Mouse (Mus musculus) adrenal gland, postnatal 36 days (tissue): ENCODE results near the gene Slc25a1. TPM values are rescaled to one million over a fixed set of nuclear protein-coding genes. Genes with fewer than 3 reads are reported as not detected.
A peak's percentile ranks its signal among the peaks of the same experiment; 100 is the strongest.
"Not testable (repeated sequence)": the region's sequence is repeated elsewhere in the genome, so short reads cannot be mapped to it uniquely, and the experiment has no call there.

Source experiments
- DNase-seq, 2 experiments: peaks; one replicate each; pipeline ENCODE4 v3.0.0; 2021; ENCODE audit warnings: mixed read lengths in 1 of 2
- long read RNA-seq, 2 experiments: library from polyadenylated mRNA; stranded (forward); transcript quantifications; one replicate each; pipeline ENCODE4 v2.0.0; 2021; ENCODE audit warnings: borderline sequencing depth in 2 of 2
- total RNA-seq, 2 experiments: library from RNA; stranded (reverse); gene quantifications; 2 replicates each; pipeline ENCODE4 v1.2.3; 2021

The Slc25a1 gene
- 100 to 1,000 TPM; 365 to 608 TPM for total RNA-seq
- long read RNA-seq, experiment 1, transcript Slc25a1-201 (9 exons, 1,666 nt), result major isoform, 329 of 397 reads
- long read RNA-seq, experiment 1, partial matches to known transcripts, result 23 of 397 reads
- long read RNA-seq, experiment 1, other reads (novel, unspliced or antisense), result 44 of 397 reads
- long read RNA-seq, experiment 2, transcript Slc25a1-201 (9 exons, 1,666 nt), result major isoform, 373 of 424 reads
- long read RNA-seq, experiment 2, partial matches to known transcripts, result 20 of 424 reads
- long read RNA-seq, experiment 2, other reads (novel, unspliced or antisense), result 30 of 424 reads

- DNase-seq, result peak; percentile 90 to 92
Measured at GRCm38 (mm10) chr16:17928087-17928580, at the start of gene Slc25a1. TSS of gene Slc25a1 (minus strand) at chr16:17928219.

- no peak for DNase-seq
Measured at GRCm38 (mm10) chr16:17971853-17972252, 43.8 kb upstream of the Slc25a1 start.

- DNase-seq, result no peak
Measured at GRCm38 (mm10) chr16:17962091-17962490, 34.1 kb upstream of the Slc25a1 start.

GRCm38 (mm10) chr16:17956052-17956638, 28.1 kb upstream of the Slc25a1 start:
- DNase-seq, result not testable (repeated sequence)

- DNase-seq, result no peak
Measured at GRCm38 (mm10) chr16:17951618-17952017, 23.6 kb upstream of the Slc25a1 start.

GRCm38 (mm10) chr16:17950068-17950467, 22.0 kb upstream of the Slc25a1 start:
- no peak for DNase-seq

- no peak for DNase-seq
Measured at GRCm38 (mm10) chr16:17949421-17949877, 21.4 kb upstream of the Slc25a1 start.

GRCm38 (mm10) chr16:17945081-17945831, 17.2 kb upstream of the Slc25a1 start:
- DNase-seq, result no peak

- no peak for DNase-seq
Measured at GRCm38 (mm10) chr16:17943466-17943865, 15.4 kb upstream of the Slc25a1 start.

- DNase-seq, result no peak
Measured at GRCm38 (mm10) chr16:17939255-17939751, 11.3 kb upstream of the Slc25a1 start.

GRCm38 (mm10) chr16:17938821-17939220, 10.8 kb upstream of the Slc25a1 start:
- DNase-seq, result peak; percentile 78 to 87

GRCm38 (mm10) chr16:17938187-17938586, 10.2 kb upstream of the Slc25a1 start:
- no peak for DNase-seq

GRCm38 (mm10) chr16:17936776-17937175, 8.8 kb upstream of the Slc25a1 start:
- DNase-seq, result peak; percentile 15 to 46

- peak in 1 of 2 experiments; percentile 47 for DNase-seq
Measured at GRCm38 (mm10) chr16:17934445-17934910, 6.5 kb upstream of the Slc25a1 start.

GRCm38 (mm10) chr16:17933594-17934444, 5.8 kb upstream of the Slc25a1 start:
- DNase-seq, result no peak

- DNase-seq, result no peak
Measured at GRCm38 (mm10) chr16:17931906-17932460, 4.0 kb upstream of the Slc25a1 start.

- DNase-seq, result no peak
Measured at GRCm38 (mm10) chr16:17929631-17930030, 1.6 kb upstream of the Slc25a1 start.

GRCm38 (mm10) chr16:17929211-17929610, 1.2 kb upstream of the Slc25a1 start:
- DNase-seq, result no peak

- DNase-seq, result peak; percentile 75 to 85
Measured at GRCm38 (mm10) chr16:17928627-17929104, 647 bp upstream of the Slc25a1 start.

- peak; percentile 50 to 72 for DNase-seq
Measured at GRCm38 (mm10) chr16:17927351-17928082, 502 bp downstream of the Slc25a1 start.
